ENCODE assay signal across 25 mouse cellular contexts in the genomic region with DNA sequence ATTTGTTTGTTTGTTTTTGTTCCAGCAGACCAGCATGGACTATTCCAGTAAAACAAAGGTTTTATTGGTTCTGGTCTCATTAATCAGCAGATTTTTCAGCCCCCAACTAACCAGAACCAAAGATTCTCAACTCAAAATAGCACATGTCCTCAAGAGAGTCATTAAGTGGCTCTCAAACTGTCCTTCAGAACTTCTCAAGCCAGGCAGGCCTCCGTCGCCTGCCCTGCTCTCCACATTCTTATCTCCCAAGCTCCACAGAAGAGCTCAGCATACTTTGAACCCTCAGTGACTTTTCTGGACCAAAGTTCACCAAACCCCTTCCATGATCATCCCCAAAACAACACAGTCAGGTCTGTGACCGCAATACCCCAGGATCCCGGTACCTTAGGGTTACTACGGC. TPM values are rescaled to one million over a fixed set of nuclear protein-coding genes. Genes with fewer than 3 reads are reported as not detected.
A peak's percentile ranks its signal among the peaks of the same experiment; 100 is the strongest.
DNase-seq lines count a peak whose midpoint lies in the region; ATAC-seq and TF ChIP-seq lines count a peak whose summit lies in the region.
"Had no signal": no experiment of that assay in that cellular context is flagged by ENCODE, and none has a peak within 500 bp of the region (broad histone marks: within the 10 kb centered on the region; RNA-seq: fewer than 3 reads in every experiment).

No protein-coding gene starts in this region.

- no peak for TF ChIP-seq CTCF in liver, embryonic 14.5 days (IDR thresholded peaks at IDR 0.05; ENCODE audit: low read depth)
- TF ChIP-seq CTCF in intestine, postnatal 0 days (IDR thresholded peaks at IDR 0.05; ENCODE audit: low read depth), result no peak

- H3K27ac ChIP-seq in heart, embryonic 10.5 days, result peak overlapping the region; percentile 73
- H3K27ac ChIP-seq in kidney, embryonic 15.5 days, result peak overlapping the region; percentile 82
- peak overlapping the region; percentile 28 for H3K27ac ChIP-seq in liver, embryonic 14.5 days
- H3K27ac ChIP-seq in liver, embryonic 11.5 days (ENCODE audit: low read depth, low read length), result no peak overlapping the region
- H3K27ac ChIP-seq in intestine, postnatal 0 days (ENCODE audit: low read depth, low read length), result peak overlapping the region; percentile 46
- H3K27ac ChIP-seq: embryonic facial prominence, embryonic 10.5 days; forebrain, embryonic 12.5 days; hindbrain, embryonic 12.5 days; hindbrain, postnatal 0 days had no signal

- no peak overlapping the region for H3K4me2 ChIP-seq in kidney, embryonic 15.5 days
- H3K4me2 ChIP-seq in liver, embryonic 14.5 days (ENCODE audit: low read depth), result no peak overlapping the region
- H3K4me2 ChIP-seq in liver, embryonic 11.5 days, result no peak overlapping the region
- no peak overlapping the region for H3K4me2 ChIP-seq in intestine, postnatal 0 days (replicated peaks; ENCODE audit: low read depth)
- H3K4me2 ChIP-seq: embryonic facial prominence, embryonic 15.5 days; forebrain, embryonic 12.5 days; heart, embryonic 15.5 days; hindbrain, embryonic 12.5 days had no signal

- H3K4me3 ChIP-seq in heart, embryonic 10.5 days, result no peak overlapping the region
- no peak overlapping the region for H3K4me3 ChIP-seq in kidney, embryonic 15.5 days (replicated peaks)
- H3K4me3 ChIP-seq in liver, embryonic 14.5 days (ENCODE audit: insufficient read depth in 1 of 2, low read depth in 2 of 2, low read length in 2 of 2), result no peak overlapping the region
- H3K4me3 ChIP-seq in liver, embryonic 11.5 days (ENCODE audit: low read depth, low read length), result no peak overlapping the region
- no peak overlapping the region for H3K4me3 ChIP-seq in intestine, postnatal 0 days (ENCODE audit: low read depth, low read length)
- H3K4me3 ChIP-seq: embryonic facial prominence, embryonic 10.5 days; embryonic facial prominence, embryonic 15.5 days; forebrain, embryonic 12.5 days; heart, embryonic 15.5 days; hindbrain, embryonic 12.5 days had no signal

- no peak for DNase-seq in heart, embryonic 10.5 days (ENCODE audit: low spot score)
- no peak for DNase-seq in heart, postnatal 25 days (ENCODE audit: low spot score)
- DNase-seq in kidney, postnatal 25 days, result no peak
- DNase-seq in liver, embryonic 14.5 days (ENCODE audit: low read depth in 3 of 3, low spot score in 3 of 3), result no peak
- DNase-seq in liver, embryonic 11.5 days (ENCODE audit: low spot score), result no peak
- no peak for DNase-seq in layer of hippocampus, adult 11-12 months (ENCODE audit: low spot score)
- DNase-seq: adrenal gland, postnatal 10 days; cerebellum, adult 8-10 months; cerebellum, postnatal 25 days; forebrain, postnatal 0 days; gastrocnemius, postnatal 14 days; heart, postnatal 36 days; midbrain, embryonic 14.5 days; thymus, adult 2 months; thymus, postnatal 36 days had no signal

- 69% methylated on average over 5 of the region's 5 CpGs for WGBS in heart, embryonic 10.5 days
- 77% methylated on average over 5 of the region's 5 CpGs for WGBS in kidney, embryonic 15.5 days
- WGBS in liver, embryonic 14.5 days (ENCODE audit: insufficient replicate concordance), result 64% methylated on average over 5 of the region's 5 CpGs
- WGBS in liver, embryonic 11.5 days, result 79% methylated on average over 5 of the region's 5 CpGs
- 77% methylated on average over 5 of the region's 5 CpGs for WGBS in intestine, postnatal 0 days

- H3K9me3 ChIP-seq in heart, embryonic 10.5 days, result no peaks in the 10 kb centered on the region
- no peaks in the 10 kb centered on the region for H3K9me3 ChIP-seq in kidney, embryonic 15.5 days (replicated peaks)
- no peaks in the 10 kb centered on the region for H3K9me3 ChIP-seq in liver, embryonic 14.5 days (ENCODE audit: control insufficient read depth, low read length)
- H3K9me3 ChIP-seq in liver, embryonic 11.5 days (ENCODE audit: control insufficient read depth, low read length), result no peaks in the 10 kb centered on the region
- no peaks in the 10 kb centered on the region for H3K9me3 ChIP-seq in intestine, postnatal 0 days (ENCODE audit: control insufficient read depth)
- H3K9me3 ChIP-seq: embryonic facial prominence, embryonic 10.5 days; embryonic facial prominence, embryonic 15.5 days; forebrain, embryonic 12.5 days; heart, embryonic 15.5 days; hindbrain, embryonic 12.5 days had no signal

- TF ChIP-seq EP300 in liver, embryonic 14.5 days (IDR thresholded peaks at IDR 0.05; ENCODE audit: low read depth), result no peak

- H3K27me3 ChIP-seq in heart, embryonic 10.5 days (ENCODE audit: insufficient read depth, poor library complexity, severe bottlenecking), result no peaks in the 10 kb centered on the region
- no peaks in the 10 kb centered on the region for H3K27me3 ChIP-seq in kidney, embryonic 15.5 days
- H3K27me3 ChIP-seq in liver, embryonic 14.5 days (ENCODE audit: control insufficient read depth, insufficient read depth, low read length), result no peaks in the 10 kb centered on the region
- no peaks in the 10 kb centered on the region for H3K27me3 ChIP-seq in liver, embryonic 11.5 days (replicated peaks; ENCODE audit: control insufficient read depth, insufficient read depth, low read length)
- no peaks in the 10 kb centered on the region for H3K27me3 ChIP-seq in intestine, postnatal 0 days (replicated peaks; ENCODE audit: control insufficient read depth, insufficient read depth, low read length)
- H3K27me3 ChIP-seq: embryonic facial prominence, embryonic 15.5 days; forebrain, embryonic 12.5 days; heart, embryonic 15.5 days; hindbrain, embryonic 12.5 days had no signal

- no peak overlapping the region for H3K9ac ChIP-seq in kidney, embryonic 15.5 days
- H3K9ac ChIP-seq in liver, embryonic 14.5 days (replicated peaks), result no peak overlapping the region; the same call in 1 of the 2 replicates
- no peak overlapping the region for H3K9ac ChIP-seq in liver, embryonic 11.5 days (ENCODE audit: low read depth, low read length)
- H3K9ac ChIP-seq in intestine, postnatal 0 days (ENCODE audit: low read depth, low read length), result no peak overlapping the region
- H3K9ac ChIP-seq: embryonic facial prominence, embryonic 15.5 days; forebrain, embryonic 12.5 days; forebrain, postnatal 0 days; heart, embryonic 15.5 days; hindbrain, embryonic 12.5 days had no signal

- ATAC-seq in kidney, embryonic 15.5 days (replicated peaks; ENCODE audit: low FRiP score), result no peak
- no peak for ATAC-seq in liver, embryonic 14.5 days (ENCODE audit: insufficient read depth)
- ATAC-seq in liver, embryonic 11.5 days (replicated peaks; ENCODE audit: low FRiP score), result no peak
- no peak for ATAC-seq in intestine, postnatal 0 days
- ATAC-seq: forebrain, postnatal 0 days; hindbrain, postnatal 0 days had no signal

- intact Hi-C loops in heart, postnatal 25 days (cut with DNase I), result loop anchor here (5.0 kb wide), 1 partner anchor 34 kb away; no protein-coding TSS in a partner anchor

- peaks cover 89% of the 10 kb centered on the region for H3K4me1 ChIP-seq in heart, embryonic 10.5 days
- peaks cover 72% of the 10 kb centered on the region for H3K4me1 ChIP-seq in kidney, embryonic 15.5 days
- peaks cover 47 to 80% of the 10 kb centered on the region in 2 experiments for H3K4me1 ChIP-seq in liver, embryonic 14.5 days (replicated peaks; ENCODE audit: control insufficient read depth in 2 of 2, insufficient read depth in 2 of 2, low read length in 1 of 2)
- H3K4me1 ChIP-seq in liver, embryonic 11.5 days (replicated peaks; ENCODE audit: control insufficient read depth, insufficient read depth, low read length), result peaks cover 69% of the 10 kb centered on the region
- H3K4me1 ChIP-seq in intestine, postnatal 0 days (replicated peaks; ENCODE audit: control insufficient read depth, insufficient read depth, low read length), result peaks cover 41% of the 10 kb centered on the region
- H3K4me1 ChIP-seq: forebrain, embryonic 12.5 days had no signal

- H3K36me3 ChIP-seq in heart, embryonic 10.5 days, result no peaks in the 10 kb centered on the region
- no peaks in the 10 kb centered on the region for H3K36me3 ChIP-seq in kidney, embryonic 15.5 days
- H3K36me3 ChIP-seq in liver, embryonic 14.5 days (replicated peaks; ENCODE audit: control insufficient read depth, insufficient read depth, low read depth), result no peaks in the 10 kb centered on the region
- no peaks in the 10 kb centered on the region for H3K36me3 ChIP-seq in liver, embryonic 11.5 days (ENCODE audit: control insufficient read depth, insufficient read depth, low read length)
- no peaks in the 10 kb centered on the region for H3K36me3 ChIP-seq in intestine, postnatal 0 days (ENCODE audit: control insufficient read depth, insufficient read depth)
- H3K36me3 ChIP-seq: embryonic facial prominence, embryonic 10.5 days; embryonic facial prominence, embryonic 15.5 days; forebrain, embryonic 12.5 days; G1E; heart, embryonic 15.5 days; hindbrain, embryonic 12.5 days had no signal

RNA-seq across cellular contexts. Expression of a gene that starts 45.5 kb away (rescaled TPM):
- polyA plus RNA-seq in heart, embryonic 10.5 days (2016; fragmentation: Nextera tagmentation; extraction: Ambion mirVana), result 119 and 137 TPM in 2 replicates
- 10 to 100 TPM; 39.9 to 45.1 TPM for total RNA-seq in heart, postnatal 25 days (2021)
- 118 and 134 TPM in 2 replicates for polyA plus RNA-seq in kidney, embryonic 15.5 days (2015; fragmentation: Nextera tagmentation; extraction: Ambion mirVana)
- polyA plus RNA-seq in liver, embryonic 14.5 days (2012; rRNA removed), result 12.9 and 14.7 TPM in 2 replicates
- polyA plus RNA-seq in liver, embryonic 14.5 days (2014; fragmentation: Nextera tagmentation; extraction: Ambion mirVana), result 17.6 and 18.4 TPM in 2 replicates
- 66.8 and 71.9 TPM in 2 replicates for polyA plus RNA-seq in liver, embryonic 11.5 days (2014; fragmentation: Nextera tagmentation; extraction: Ambion mirVana)
- 40.4 and 42.2 TPM in 2 replicates for polyA plus RNA-seq in intestine, postnatal 0 days (2015; fragmentation: Nextera tagmentation; extraction: Ambion mirVana)

RNA-seq across cellular contexts. Expression of a gene that starts 47.1 kb away (rescaled TPM):
- polyA plus RNA-seq in heart, embryonic 10.5 days (2016; fragmentation: Nextera tagmentation; extraction: Ambion mirVana), result 232 and 318 TPM in 2 replicates
- 10 to 100 TPM; 13.0 to 15.3 TPM for total RNA-seq in heart, postnatal 25 days (2021)
- 195 and 206 TPM in 2 replicates for polyA plus RNA-seq in kidney, embryonic 15.5 days (2015; fragmentation: Nextera tagmentation; extraction: Ambion mirVana)
- 24.6 and 34.7 TPM in 2 replicates for polyA plus RNA-seq in liver, embryonic 14.5 days (2012; rRNA removed)
- 31.4 and 41.2 TPM in 2 replicates for polyA plus RNA-seq in liver, embryonic 14.5 days (2014; fragmentation: Nextera tagmentation; extraction: Ambion mirVana)
- polyA plus RNA-seq in liver, embryonic 11.5 days (2014; fragmentation: Nextera tagmentation; extraction: Ambion mirVana), result 55.3 and 60.2 TPM in 2 replicates
- 34.9 and 35.2 TPM in 2 replicates for polyA plus RNA-seq in intestine, postnatal 0 days (2015; fragmentation: Nextera tagmentation; extraction: Ambion mirVana)
- total RNA-seq: monocyte, adult 5-6 weeks had no signal
